Mouse (Mus musculus) 3T3-L1 (cell line): ENCODE data around the gene Il17rb.
A peak's percentile ranks its signal among the peaks of the same experiment; 100 is the strongest.

Experiments
- DNase-seq: peaks from one replicate; pipeline ENCODE4 v3.0.0-alpha.2; 2015; ENCODE audit warnings: low read depth, low spot score

Gene Il17rb

GRCm38 (mm10) chr14:30008733-30009575 lies at the start of gene Il17rb, which contains the start of gene Chdh:
Gene Il17rb, minus strand, starts transcription at chr14:30008896.
Gene Chdh, plus strand, starts transcription at chr14:30009023.
- DNase-seq = no peak

DNA sequence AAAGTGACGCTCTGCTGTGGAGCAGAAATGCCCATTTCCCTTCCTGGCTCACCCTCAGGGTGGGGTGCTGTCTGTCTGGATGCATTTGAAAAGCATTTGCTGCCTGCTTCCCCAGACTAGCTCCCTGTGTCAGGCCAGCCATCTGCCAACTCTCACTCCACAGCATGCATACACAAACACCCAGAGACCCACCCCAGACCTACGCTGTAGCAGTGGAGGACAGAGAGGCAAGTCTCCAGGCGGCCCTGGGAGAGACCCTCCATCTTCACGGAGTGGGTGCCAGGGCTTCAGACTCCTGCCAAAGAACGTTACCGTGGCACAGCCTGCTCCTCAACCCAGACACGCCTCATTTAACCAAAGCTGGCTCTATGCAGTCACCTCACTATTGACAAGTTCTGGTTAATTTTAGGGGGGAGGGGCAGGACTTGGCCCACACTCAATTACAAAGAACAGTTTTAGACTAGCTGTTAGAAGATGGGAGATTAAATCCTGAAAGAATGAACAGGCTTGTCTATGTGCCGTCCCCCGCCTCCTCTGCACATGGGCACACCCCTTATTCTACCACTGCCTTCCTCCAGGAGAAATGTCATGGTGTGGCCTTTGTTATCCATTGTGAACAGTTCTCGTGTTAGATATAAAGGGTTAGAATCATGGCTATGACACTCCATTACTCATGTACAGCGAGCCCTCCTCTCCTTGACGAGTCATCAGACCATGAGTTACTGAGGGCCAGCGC lies 47.5 kb upstream of the Il17rb start:
- DNase-seq = no peak

GRCm38 (mm10) chr14:30054922-30055321 lies 46.2 kb upstream of the Il17rb start:
- no peak for DNase-seq

DNA sequence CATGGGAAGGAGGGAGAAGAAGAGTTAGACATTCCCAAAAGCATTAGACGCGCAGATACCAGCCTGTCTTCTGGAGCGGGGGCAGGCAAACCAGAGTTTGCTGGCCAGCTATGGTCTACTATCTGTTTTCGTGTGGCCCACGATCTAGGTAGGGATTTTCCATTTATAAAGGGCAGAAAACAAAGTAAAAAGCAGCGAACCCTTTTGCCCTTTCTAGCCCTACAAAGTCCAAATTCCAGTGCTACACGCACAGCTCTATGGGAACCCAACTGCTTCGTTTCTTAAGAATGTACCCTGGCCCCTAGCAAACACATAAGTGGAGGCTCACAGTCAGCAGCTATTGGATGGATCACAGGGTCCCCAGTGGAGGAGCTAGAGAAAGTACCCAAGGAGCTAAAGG lies 41.6 kb upstream of the Il17rb start:
- DNase-seq = no peak

- no peak for DNase-seq
Measured at GRCm38 (mm10) chr14:30048049-30048448, 39.4 kb upstream of the Il17rb start.

DNA sequence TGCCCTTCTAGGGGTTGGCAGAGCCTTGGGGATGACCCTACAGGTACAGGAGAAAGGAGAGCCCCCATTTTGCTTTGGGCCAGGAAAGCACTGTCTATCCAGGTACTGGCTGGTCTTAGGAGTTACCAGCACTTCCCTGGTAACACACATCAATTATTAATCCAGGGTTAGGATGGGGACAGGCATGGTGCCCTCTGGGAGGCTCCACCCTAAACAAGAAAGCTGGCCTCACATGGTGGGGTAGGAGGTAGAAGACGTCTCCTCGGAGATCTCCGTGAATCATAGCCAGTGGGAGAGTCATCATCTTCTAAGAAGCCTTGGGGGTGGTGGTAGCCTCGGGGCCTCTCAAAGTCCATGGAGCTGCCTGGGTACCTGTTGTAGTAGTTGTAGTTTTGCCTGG lies 38.3 kb upstream of the Il17rb start:
- no peak for DNase-seq

- no peak for DNase-seq
Measured at GRCm38 (mm10) chr14:30045704-30046220, 37.1 kb upstream of the Il17rb start.

- DNase-seq = no peak
Measured at GRCm38 (mm10) chr14:30045239-30045638, 36.5 kb upstream of the Il17rb start.

DNA sequence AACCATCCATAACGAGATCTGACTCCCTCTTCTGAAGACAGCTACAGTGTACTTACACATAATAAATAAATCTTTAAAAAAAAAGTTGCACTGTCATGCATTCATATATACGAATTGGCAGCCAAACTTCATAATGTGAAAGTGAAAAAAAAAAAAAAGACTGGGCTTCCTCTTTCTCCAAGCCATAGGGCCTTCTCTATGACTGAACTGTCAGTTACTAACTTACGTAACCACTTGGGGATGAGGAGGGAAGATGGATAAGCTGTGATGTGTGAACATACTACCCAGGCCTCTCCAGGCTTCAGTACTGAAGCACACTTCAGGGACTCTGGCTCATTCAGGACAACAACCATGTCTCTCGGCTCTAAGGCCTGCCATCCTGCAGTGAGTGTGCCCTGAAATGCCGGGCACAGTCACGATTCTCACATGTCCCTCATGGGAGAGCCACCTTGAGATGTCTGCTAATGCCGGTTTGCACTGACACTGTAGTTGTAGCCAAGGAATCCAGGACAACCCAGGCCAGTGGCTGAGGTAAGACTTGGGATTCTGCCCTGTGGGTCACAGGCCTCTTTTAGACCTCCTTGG lies 34.8 kb upstream of the Il17rb start:
- no peak for DNase-seq

DNA sequence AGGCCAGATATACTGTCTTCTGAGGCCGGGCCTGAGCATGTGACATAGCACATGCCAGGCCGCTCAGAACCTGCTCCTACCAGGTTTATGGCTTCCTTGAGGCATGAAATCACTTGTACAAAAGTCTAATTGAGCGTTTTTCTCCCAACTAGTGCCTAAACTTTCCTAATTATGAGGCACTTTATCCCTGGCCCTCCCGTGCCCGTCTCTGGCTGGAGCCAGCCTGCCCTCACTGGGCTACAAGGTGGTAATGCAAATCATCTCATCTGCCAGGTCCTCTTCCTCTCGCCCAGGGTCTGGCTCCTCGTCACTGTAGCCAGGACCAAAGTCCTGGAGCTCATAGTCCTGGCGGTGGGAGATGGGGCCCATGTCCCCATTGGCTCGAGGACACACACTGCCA lies 33.1 kb upstream of the Il17rb start:
- DNase-seq = no peak

GRCm38 (mm10) chr14:30039413-30039812 lies 30.7 kb upstream of the Il17rb start:
- DNase-seq = no peak

- DNase-seq = no peak
Measured at GRCm38 (mm10) chr14:30038431-30038830, 29.7 kb upstream of the Il17rb start.

DNA sequence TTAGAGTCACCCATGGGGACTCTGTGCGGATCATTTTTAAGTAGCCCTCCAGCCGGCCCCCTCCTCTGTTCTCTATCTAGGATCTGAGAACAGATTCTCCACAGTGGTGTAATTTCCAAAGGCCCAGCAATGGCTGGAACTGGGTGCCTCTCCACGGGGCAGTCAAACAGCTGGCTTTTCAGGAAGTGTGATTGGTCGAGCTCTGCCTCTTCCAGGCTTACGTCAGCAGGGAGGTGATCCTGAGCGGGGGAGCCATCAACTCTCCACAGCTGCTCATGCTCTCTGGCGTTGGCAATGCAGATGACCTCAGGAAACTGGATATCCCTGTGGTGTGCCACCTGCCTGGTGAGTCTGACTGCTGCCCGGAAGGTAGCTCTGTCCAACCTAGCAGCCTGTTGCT lies 24.7 kb upstream of the Il17rb start:
- DNase-seq = no peak

DNA sequence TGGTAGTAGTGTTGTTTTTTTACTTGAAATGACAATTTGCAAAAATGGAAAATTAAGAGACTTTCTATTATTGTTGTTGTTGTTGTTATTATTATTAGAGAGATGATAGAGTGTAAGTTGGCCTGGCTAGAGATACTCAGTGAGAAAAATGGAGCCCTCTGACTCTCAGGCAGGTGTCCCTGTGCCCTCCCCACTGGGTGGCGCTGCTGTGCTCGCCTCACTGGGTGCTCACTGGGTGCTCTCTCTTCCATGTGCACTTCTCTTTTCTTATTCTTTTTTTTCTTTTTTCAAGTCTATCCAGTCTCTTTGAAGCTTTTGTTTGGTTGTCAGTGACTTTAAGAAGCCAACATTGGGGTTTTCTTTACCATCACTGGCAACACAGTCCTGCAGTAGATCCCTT lies 18.7 kb upstream of the Il17rb start:
- DNase-seq = no peak

GRCm38 (mm10) chr14:30024387-30024786 lies 15.7 kb upstream of the Il17rb start:
- no peak for DNase-seq

GRCm38 (mm10) chr14:30022471-30022870 lies 13.8 kb upstream of the Il17rb start:
- DNase-seq = no peak

GRCm38 (mm10) chr14:30019792-30020575 lies 11.3 kb upstream of the Il17rb start:
- DNase-seq = peak; percentile 5

DNA sequence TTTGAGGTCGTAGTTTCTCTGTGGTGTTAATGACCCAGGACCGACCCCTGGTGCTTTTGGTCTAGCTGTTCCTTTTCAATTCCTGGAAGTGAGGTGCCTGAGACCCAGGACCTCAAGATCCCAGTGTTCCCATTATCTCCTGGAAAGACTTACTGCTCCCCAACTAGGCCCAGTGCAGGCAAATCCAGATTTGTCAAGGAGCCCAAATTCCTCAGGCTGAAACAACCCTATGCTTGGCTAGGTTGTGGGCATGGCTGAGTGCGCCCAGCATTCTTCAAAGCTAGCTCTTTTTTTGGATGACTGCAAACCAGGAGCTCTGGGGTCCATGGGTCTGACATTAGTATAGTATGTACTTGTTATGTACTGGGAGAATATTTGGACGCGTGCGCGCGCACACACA lies 10.7 kb upstream of the Il17rb start:
- DNase-seq = no peak

DNA sequence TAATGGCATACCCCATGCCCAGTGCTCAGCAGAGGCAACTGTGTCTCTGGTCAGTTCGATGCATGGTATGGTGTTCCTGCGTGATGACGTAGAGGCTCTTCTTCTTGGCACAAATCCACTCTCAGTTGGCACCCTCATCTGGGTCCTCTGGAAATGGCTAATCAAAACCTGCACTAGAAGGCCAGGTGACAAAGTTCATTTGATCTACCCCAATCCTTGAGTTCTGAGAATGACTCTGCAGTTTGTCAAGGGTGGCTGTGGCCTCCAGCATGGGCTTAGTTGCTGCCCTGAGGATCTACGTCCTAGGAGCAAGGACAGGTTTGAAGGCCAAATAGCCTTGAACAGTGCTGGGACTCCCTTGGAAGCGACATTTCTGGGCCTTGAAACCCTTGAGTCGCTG lies 10.2 kb upstream of the Il17rb start:
- no peak for DNase-seq

DNA sequence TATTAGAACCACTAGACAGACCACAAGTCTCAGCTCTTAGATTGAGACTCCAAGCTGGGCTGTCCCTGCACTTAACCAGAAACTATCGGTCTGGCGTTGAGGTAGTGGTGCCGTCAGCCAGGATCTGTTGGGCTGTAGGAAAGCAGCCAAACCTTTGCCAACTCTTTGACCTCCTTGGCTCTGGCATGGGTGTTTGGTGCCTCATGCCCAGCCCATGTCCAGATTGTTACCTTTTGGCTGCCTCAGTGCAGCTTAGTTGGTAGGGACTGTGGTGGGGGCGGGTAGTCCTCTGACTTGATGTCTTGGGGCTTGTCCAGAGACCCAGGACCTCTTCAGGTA lies 9.7 kb upstream of the Il17rb start:
- no peak for DNase-seq

DNA sequence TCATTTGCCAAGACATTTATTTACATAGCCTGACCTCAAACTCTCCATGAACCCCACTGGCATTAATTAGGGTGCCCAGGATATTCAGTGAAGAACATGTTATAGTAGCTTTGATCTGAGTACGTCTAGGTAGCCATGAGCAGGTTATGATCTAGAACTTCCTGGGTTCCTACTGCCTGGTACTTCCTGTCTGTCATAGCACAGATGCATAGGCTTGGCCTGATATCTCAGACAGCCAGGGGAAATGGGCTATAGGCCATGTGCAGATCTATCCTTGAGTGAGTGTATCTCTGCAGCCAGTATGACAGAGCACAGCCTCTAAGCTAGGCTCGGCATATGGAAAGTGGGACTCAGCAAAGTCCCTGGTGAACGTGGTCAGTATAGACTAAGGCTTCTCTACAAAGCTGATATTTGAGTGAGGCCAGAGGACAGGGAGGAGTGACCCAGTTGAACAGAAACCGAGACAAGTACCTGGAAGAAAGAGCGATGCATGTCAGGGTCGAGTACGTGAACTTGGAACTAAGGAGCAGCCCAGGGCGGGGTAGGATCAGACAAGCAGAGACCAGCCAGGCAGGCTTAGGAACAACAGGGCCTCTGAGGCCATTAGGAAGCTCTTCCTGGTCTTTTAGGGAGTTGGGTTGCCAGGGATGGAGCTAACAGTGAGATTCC lies 9.2 kb upstream of the Il17rb start:
- no peak for DNase-seq
